Mouse (Mus musculus) mouse embryonic stem cell (cell line): ENCODE results near the gene Kirrel3.

Experiments used
- in situ Hi-C, 2 experiments: fragments of 300-500 bp; cut with MboI; formaldehyde crosslinking; loops; 1 replicate in 1 of 2; 3 replicates in 1 of 2; pipeline ENCODE4 v1.14.3; 2019 to 2020; ENCODE audit warnings: low sequenced_read_pairs in 2 of 2, low pct_unique_long_range_greater_than_20kb in 1 of 2, mixed read lengths in 1 of 2; ENCODE audit not compliant: unreplicated experiment in 1 of 2

The Kirrel3 gene

DNA sequence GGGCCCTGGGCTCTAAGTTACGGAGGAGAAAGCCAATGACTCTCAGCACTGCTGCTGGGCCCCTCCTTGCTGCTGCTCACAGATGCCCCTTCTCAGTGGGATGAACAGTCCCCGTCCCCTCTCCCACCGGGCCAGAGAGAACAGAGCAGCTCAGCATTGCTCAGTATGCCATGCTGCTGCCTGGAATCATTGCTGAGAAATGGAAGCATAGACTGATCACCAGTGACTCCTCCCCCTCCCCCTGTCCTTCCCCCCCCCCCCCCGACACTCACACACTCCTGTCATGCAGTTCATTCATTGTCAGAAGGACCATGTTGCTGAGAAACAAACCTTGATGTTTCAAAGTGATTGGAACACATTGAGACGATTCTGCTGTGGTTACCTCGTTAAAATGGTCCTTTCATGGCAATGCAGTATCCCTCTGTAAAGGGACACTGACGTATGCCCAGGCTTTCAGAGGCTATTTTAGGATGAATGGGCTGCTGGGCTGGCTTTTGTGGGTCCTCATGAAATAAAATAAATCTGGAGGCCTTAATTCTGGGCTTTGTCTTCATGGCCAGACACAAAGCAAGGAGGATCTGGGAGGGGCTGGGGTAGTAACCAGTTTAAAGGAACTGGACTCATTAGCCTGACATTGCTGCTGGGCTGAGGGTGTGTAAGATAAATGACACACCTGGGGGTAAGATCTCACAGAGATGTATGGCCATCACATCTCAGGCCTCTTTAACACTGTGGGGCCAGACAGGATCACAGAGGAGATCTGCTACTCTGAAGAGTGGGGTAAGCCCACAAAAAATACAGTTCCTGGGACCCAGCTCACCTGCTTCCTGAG lies 281.3 kb downstream of the Kirrel3 start:
- in situ Hi-C loops, result no loop called here

DNA sequence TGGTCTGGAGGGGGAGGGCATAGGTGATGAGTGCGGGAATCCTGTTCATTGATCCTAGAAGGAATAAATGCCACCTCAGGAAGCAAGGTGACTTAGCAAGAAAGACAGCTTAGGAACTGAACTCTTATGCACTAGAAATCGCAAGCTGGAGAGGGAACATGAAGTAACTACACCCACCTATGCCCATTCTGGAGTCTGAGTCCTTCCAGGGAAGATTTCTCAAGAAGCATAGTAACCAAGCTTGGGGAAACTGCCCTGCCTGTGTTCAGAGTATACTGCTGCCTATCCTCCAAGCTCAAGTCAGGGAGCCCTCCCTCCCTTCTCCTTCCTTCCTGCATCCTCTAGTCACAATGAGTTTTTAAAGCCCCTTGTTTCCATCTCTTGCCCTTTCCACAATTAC lies 283.3 kb downstream of the Kirrel3 start:
- in situ Hi-C loops, result no loop called here

DNA sequence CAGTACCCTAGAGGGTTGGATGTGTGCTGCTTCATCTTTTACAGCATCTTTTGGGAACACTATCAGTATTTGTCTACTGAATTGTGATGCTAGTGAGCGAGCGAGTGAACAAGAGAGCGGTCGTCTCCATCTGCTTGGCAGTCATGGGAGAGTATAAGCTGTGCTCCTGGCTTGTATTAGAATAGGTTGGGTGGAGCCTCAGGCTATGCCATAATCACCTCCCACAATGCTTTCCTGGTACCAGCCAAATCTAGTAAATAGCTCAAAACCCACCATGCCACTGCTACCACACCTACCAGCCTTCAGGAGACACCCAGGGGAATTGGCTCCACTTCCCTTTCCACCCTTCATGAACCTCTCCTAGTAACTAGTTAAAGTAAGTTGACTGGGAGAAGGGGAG lies 285.3 kb downstream of the Kirrel3 start:
- in situ Hi-C loops, result no loop called here

DNA sequence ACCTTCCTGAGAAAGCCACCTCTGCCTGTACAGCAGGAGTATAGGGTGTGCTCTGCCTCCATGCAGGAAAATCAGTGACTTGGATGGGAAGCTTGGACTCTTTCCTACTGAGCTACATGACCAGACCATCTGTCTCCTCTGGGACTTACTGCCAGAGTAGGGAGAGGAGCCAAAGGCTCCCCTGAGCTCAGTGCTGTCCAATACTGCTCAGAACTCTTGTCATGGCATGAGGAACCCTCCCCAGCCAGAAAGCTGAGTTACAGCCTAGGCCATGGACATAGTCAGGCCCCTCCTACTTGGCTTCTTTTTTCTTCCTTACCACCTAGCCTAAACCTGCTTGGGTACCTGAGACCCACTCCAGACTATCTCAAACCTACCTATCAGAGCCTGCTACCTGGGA lies 285.7 kb downstream of the Kirrel3 start:
- in situ Hi-C loops, result no loop called here

DNA sequence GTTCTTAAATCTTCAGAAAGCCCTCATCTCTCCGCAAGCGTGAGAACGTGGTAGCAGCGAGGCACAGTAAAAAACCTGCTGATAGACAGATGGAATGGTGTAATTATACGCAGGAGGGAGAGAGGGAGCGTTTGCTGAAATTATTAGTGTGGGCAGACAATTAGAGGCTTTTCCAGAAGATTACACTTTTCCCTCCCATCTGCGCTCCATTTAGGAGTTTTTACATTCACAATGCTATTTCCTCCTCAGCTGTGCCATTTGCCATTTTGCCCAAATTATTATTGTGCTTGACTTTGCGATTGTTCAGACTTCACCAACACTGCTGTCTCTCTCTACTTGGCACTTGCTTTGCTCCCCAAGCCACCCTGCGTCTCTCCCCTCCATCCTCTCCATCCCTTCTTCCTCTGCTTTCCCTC lies 286.3 kb downstream of the Kirrel3 start:
- in situ Hi-C loops, result no loop called here

DNA sequence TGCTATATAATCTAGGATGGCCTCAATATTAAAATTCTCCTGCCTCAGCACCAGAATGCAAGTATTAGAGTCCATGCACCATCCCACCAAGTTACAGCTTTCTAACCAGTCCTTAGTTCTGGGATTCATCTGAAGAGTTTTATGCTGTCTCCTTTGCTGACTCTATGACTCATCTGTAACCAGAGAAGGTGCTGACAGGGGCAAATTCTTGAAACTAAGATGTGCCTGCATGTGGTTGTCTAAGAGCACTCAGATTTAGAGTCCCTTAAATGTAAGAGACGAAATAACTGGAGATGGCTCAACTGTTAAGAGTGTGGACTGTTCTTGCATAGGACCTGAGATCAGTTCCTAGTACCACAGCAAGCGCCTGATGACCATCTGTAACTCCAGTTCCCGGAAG lies 295.7 kb downstream of the Kirrel3 start:
- in situ Hi-C loops, result no loop called here

DNA sequence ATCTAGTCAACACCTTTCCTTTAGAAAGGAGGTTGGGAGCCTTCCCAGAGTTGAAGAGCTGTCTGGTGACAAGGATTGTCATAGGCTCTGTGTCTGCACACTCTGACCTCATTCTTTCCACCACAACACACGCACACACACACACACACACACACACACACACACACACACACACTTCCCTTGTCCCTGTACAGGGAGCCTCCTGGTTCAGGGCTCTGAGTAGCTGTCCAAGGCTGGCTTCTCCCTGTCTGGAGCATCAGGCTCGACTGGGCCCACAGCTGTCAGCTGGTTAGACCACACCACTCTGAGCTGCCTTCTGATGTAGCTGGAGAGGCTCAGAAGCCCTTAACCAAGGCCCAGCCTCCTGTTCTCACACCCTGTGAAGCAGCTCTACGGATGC lies 302.2 kb downstream of the Kirrel3 start:
- in situ Hi-C loops, result no loop called here

DNA sequence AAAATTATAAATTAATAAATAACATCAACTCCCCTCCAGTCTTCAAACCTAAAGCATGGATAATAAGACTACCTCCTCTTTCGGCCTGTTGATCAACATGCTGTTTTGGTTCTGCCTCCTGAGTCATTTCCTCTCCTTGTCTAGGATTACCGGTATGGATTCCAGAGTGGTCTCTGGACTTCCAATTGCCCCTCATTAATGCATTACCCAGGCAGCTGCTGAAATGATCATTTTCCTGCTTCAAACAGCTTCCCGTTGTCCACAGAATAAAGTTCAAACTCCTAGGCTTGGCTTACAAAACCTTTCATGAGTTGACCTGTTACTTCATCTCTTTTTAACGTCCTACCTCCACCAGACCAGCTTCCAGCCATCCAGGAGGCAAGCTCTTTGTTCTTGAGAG lies 309.5 kb downstream of the Kirrel3 start:
- in situ Hi-C loops, result no loop called here

DNA sequence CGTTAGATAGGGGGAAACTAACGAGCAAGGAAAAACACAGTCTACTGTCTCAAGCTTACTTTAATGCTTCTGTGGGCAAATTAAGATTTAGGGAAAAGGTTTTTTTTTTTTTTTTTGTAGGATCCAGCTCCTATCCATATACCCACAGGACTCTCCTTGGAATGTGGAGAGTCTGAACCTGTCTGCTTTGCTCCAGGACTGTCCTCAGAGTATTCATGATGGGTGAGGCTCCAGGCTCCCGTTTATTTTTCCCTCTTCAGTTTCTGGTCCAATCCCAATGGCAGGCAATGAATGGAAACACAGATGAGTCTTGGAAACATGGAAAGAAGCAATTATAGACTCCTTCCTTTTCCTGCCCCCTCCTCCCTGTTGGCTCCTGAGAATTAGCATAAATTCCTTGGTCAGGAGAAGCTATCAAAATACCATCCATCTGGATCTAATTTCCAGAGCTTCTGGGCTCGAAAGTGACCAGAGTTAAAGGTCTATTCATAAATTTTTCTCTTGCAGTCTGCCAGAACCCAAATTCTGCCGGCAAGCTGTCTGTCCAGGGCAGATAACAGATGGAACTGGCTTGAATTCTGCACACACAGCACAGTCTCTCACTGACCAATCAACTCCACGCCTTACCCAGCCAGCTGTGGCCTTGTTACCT lies 312.1 kb downstream of the Kirrel3 start:
- in situ Hi-C loops, result no loop called here

DNA sequence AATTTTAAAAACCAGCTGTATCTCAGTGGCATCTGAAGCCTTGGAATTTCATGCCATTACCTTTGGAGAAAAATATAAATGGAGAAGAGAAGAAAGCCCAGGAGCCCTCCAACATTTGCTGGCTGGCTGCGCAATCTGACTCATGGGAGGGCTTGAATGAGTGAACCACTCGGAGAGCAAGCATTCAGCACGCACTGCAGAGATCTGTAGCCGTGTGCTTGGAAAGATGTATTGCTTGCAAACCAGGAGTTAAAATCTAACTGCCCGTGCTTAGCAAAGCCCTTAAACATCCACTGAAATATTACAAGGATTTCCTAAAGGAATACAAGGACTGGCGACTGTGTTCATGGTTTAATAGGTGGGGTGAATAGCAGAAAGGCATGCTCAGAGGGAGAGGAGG lies 316.0 kb downstream of the Kirrel3 start:
- in situ Hi-C loops, result no loop called here

DNA sequence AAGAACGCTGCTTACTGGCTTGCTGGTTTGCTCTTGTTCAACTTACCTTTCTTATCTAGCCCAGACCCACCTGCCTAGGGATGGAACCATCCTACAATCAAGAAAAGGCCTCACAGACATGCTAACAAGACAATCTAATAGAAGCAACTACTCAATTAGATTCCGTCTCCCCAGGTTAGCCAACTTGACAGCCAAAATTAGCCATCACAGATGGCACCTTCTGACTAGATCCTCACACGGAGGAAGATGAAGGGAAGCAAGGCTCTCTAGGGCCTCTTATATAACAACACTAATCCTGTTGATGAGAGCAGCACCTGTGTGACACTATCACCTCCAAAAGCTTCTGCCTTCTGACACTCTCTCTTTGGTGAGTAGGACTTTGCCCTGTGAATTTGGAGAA lies 321.2 kb downstream of the Kirrel3 start:
- in situ Hi-C loops, result no loop called here

DNA sequence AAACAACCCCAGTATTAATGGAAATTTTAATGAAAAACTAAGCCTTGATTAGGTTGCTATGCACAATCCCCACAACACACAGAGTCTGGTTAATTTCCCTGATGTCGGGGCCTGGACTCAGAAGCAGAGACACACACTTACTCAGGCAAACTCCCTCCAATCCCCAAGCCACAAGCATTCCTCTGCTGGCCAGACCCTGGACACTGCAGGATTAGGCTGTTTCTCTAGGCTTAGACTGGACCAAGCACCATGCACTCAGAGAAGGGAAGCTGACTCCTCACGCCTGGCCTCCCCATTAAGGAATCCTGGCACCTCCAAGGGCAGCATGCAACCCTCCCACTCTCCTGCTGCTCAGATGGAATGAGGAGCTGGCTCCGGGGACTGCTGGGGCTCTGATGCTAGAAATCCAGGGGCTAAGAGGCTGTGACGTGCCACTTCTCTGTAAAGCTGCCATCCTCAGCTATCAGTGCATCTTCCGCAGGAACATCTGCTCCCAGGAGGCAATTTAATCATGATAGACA lies 324.4 kb downstream of the Kirrel3 start:
- in situ Hi-C loops, result no loop called here

DNA sequence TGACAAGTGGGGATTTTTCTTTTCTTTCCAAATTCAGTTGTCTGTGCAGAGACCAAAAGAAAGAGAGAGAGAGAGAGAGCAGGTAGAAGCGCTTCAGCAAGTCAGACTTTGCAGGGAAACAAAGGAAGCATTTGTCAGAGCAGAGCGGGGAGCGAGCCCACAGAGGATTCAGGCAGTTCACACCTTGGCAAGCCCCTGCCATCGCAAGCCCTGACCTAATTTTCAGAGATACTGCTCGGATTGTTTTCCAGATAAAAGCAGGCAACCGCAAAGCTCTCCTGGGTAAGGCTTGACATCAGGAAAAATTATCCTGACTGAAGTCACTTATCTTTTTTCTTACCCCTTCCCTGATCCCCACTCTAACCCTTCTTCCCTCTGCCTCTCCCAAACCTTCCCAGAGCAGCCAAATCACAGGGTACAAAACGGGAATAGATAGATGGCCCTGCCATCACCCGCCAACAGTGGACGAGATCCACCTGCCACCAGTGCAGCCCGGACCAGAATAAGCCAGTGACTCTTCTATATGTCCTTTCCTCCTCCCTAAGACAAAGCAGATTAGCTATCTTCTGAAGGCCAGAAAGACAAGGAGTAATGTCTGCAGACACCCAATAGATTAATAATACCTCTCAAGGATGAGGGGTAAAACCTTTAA lies 332.8 kb downstream of the Kirrel3 start:
- in situ Hi-C loops, result no loop called here

DNA sequence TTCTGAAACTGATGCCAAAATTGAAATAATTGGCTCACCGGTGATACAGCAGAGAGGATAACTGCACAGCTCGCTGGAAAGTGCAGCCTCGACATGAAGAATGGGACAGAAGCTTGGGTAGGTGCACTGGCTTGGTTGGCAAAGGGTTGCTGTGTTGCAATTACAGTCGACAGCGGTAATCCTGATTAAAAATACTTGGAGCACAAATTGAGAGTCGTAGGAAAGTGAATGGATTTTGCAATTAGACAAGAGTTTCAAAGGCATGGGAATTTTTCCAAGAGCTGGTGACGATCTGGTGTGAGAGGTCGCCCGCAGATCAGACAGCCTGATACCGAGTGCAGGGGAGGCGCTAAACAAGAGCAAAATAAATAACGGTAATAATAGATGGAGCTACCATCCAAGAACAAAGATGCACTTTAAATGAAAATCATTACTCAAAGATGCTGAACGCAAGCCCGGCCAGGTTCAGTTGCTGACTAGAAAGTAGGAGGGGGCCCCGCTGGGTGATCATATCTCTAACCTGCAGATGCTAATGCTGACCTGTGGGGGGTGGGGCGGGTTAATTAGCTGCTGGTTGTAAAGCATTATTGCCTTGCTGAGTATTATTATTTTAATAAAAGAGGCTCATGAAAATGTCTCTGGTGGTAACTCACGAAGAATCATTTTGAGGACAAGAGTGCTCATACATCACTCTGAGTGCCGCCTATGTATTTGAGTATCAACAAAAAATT lies 338.8 kb downstream of the Kirrel3 start:
- in situ Hi-C loops, result no loop called here

DNA sequence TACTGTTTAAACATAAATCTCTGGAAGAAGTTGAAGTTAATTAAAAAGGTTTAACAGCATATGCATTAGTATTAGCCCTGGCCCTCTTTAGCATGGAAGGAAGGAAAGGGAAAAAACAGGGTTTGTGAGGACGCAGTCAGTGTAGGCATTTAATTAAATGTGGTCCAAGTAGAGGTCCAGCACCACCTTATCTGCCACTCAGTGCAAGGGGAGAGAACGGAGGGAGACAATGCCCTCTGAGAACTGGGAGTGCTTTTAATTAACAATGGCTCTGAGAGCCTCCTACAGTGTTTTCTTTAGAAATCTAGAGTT lies 339.4 kb downstream of the Kirrel3 start:
- in situ Hi-C loops, result no loop called here

DNA sequence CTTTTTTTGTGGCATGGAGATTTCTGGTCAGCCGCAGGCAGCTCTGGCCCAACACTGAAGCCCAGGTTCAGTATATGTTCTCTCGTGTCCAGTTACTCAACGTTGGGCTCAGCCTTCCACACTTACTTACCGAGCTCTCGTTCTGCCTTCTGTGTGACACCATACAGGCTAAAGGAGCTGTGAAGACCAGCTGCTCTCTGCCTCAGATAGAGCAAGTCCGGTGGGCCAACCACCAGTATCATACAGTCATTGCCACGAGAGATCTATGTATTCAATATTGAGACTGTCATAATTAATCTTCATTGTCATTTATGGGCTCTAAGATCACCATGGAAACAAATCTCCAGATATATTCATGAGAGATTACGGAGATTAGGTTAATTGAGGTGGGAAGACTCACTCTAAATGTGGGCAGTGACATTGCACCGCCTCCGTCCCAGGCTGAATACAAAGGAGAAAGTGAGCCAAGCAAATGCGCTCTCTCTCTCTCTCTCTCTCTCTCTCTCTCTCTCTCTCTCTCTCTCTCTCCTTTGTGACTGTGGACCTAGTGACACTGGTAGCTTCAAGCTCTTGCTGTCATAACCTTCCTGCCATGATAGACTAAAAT lies 339.8 kb downstream of the Kirrel3 start:
- in situ Hi-C loops, result no loop called here

DNA sequence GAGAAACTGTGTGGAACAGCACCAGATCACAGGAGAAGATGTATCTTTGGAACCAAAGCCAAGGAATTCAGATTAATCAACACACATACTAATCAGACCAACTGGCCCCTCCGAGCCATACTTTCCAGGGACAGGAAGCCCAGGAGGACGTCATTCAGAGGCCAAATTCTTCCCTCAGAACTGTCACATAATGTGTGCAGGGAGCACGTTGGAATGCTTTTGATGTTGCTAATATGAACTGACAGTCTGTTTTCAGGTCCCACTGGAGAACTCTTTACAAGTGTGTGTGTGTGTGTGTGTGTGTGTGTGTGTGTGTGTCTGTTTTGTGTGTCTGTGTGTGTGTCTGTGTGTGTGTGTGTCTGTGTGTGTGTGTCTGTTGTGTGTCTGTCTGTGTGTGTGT lies 345.0 kb downstream of the Kirrel3 start:
- in situ Hi-C loops, result no loop called here

DNA sequence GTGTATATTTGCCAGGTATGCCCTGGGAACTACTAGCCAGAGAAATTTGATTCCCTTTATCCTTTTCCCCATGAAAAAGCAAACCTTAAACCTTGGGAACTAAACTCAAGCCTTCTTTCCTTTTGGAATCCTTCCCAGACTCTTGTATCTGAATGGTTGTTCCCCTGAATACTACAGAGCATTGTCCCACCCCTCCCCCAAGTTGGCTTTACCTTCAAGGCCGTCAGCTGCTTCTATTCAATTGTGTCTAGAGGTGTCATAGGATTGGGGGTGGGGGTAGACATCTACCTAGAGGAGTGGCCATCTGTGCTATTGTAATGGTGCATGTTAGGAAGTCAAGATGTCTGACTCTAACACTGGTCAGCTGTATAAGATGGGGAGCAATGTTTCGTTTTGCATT lies 351.1 kb downstream of the Kirrel3 start:
- in situ Hi-C loops, result no loop called here
